Mouse (Mus musculus) testis, adult 2 months (tissue): ENCODE results near the gene Taar7e.

Experiments used
- CTCF ChIP-seq: fragments of 200-500 bp; IDR thresholded peaks from 2 replicates; pipeline ENCODE4 v1.5.1; 2012; ENCODE audit warnings: low read depth, mild to moderate bottlenecking, inconsistent platforms, low read length, moderate library complexity; ENCODE audit not compliant: control insufficient read depth, insufficient read depth, insufficient replicate concordance
- POLR2A ChIP-seq: fragments of 200-500 bp; IDR thresholded peaks from 2 replicates; pipeline ENCODE4 v1.6.1; 2012; ENCODE audit warnings: low read depth, mild to moderate bottlenecking, inconsistent platforms, low read length, moderate library complexity; ENCODE audit not compliant: control insufficient read depth

DNA sequence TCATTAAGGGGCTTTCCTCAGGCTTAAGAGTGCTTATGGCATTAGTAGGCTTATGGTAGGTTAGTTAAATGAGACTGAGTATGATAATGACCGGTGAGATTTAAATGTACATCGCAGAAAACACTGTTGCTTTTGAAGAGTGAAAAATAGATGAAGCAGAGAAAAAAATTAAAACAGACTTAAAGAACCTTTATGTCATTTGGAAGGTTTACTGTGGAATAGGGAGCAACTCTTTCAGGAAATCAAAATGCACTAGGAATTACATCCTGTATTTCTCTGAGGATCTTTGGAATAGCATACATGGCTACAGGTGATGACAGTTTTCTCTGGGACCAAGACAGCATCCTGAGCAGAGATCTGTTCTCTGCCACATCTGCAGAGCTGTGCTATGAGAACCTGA is at the start of gene Taar7e:
- TF ChIP-seq CTCF (no peak), POLR2A (no peak)
